Mouse (Mus musculus): ENCODE measurements at regions not wholly inside any gene's neighbourhood (a gene's known extent, or its start where the extent isn't known, plus 50 kb on each side); places are given as distances from the start of the nearest gene placed in this dataset.

DNA sequence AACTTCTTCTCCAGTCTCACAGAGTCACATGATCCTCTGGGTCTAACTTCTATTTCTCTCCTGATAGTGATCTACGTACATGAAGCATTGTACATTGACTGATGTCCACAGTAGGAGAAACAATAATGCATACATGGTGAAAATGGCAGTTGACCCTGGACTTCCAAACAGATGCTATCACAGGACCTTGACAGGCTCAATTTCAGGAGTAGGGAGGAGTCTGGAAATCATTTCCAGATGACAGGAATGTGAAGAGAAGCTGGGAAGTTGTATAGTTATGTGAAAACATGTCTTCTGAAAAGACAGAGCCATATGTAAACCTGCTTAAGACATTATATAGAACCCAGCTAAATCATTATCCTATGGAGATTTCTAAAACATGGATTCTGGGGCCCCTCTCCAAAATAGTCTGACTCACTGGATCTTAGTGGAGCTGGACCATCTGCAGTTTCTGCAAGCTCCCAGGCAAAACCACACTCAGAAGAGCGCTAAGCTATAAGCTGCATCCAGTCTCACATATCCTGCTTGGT is 322.3 kb upstream of the Ldb2 start:
- no peak for ATAC-seq (ENCODE audit: insufficient number of reproducible peaks, low FRiP score)
- no peaks in the 10 kb centered on the region for H3K36me3 ChIP-seq
- no peak overlapping the region for H3K9ac ChIP-seq
- H3K27me3 ChIP-seq (replicated peaks), result no peaks in the 10 kb centered on the region
- H3K27ac ChIP-seq (ENCODE audit: poor library complexity, severe bottlenecking), result no peak overlapping the region
- H3K9me3 ChIP-seq (replicated peaks), result no peaks in the 10 kb centered on the region
- H3K4me2 ChIP-seq, result no peak overlapping the region
- no peak overlapping the region for H3K4me3 ChIP-seq
- no peaks in the 10 kb centered on the region for H3K4me1 ChIP-seq (replicated peaks)
- 59% methylated on average over 2 of the region's 2 CpGs for WGBS

DNA sequence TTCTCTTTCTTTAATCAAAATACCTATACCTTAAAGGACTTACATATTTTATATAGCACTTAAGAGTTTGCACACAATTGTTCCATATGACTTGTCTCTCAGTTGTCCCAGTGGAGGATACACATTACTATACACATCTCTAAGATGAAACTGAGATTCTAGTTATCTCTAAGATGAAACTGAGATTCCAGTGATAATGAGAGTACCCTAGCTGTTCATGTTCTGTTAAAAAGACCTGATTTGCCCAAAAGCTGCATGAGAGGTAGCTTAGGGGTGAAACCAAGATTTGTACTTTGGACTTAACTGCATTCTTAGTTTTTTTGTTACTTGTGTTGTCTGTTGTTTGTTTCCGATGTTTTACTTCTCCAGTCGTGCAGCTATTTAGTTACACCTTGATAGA is 320.3 kb upstream of the Ldb2 start:
- no peak for ATAC-seq (ENCODE audit: insufficient number of reproducible peaks, low FRiP score)
- no peaks in the 10 kb centered on the region for H3K36me3 ChIP-seq
- no peaks in the 10 kb centered on the region for H3K27me3 ChIP-seq (replicated peaks)
- H3K9me3 ChIP-seq (replicated peaks), result no peaks in the 10 kb centered on the region
- H3K9ac ChIP-seq, result no peak overlapping the region
- H3K4me3 ChIP-seq, result no peak overlapping the region
- 89% methylated on average over 2 of the region's 2 CpGs for WGBS
- no peak overlapping the region for H3K27ac ChIP-seq (ENCODE audit: poor library complexity, severe bottlenecking)
- no peak overlapping the region for H3K4me2 ChIP-seq
- no peaks in the 10 kb centered on the region for H3K4me1 ChIP-seq (replicated peaks)

- no peaks in the 10 kb centered on the region for H3K27me3 ChIP-seq (replicated peaks)
- no peak overlapping the region for H3K27ac ChIP-seq (ENCODE audit: poor library complexity, severe bottlenecking)
- 79% methylated on average over 4 of the region's 4 CpGs for WGBS
- no peak overlapping the region for H3K4me3 ChIP-seq
- no peaks in the 10 kb centered on the region for H3K4me1 ChIP-seq (replicated peaks)
- H3K9me3 ChIP-seq (replicated peaks), result no peaks in the 10 kb centered on the region
- ATAC-seq (ENCODE audit: insufficient number of reproducible peaks, low FRiP score), result no peak
- no peak overlapping the region for H3K4me2 ChIP-seq
- H3K9ac ChIP-seq, result no peak overlapping the region
- no peaks in the 10 kb centered on the region for H3K36me3 ChIP-seq
These were observed 311.8 kb upstream of the Ldb2 start for GRCm38 (mm10) chr5:45111246-45111645.

- no peaks in the 10 kb centered on the region for H3K4me1 ChIP-seq (replicated peaks)
- ATAC-seq (ENCODE audit: insufficient number of reproducible peaks, low FRiP score), result no peak
- no peak overlapping the region for H3K4me2 ChIP-seq
- H3K27me3 ChIP-seq (replicated peaks), result no peaks in the 10 kb centered on the region
- WGBS, result 52% methylated on average over 3 of the region's 3 CpGs
- H3K27ac ChIP-seq (ENCODE audit: poor library complexity, severe bottlenecking), result no peak overlapping the region
- H3K36me3 ChIP-seq, result no peaks in the 10 kb centered on the region
- H3K9me3 ChIP-seq (replicated peaks), result no peaks in the 10 kb centered on the region
- H3K4me3 ChIP-seq, result no peak overlapping the region
- H3K9ac ChIP-seq, result no peak overlapping the region
These were observed 311.3 kb upstream of the Ldb2 start for GRCm38 (mm10) chr5:45110797-45111196.

- Histone ChIP-seq H3K9me3 (replicated peaks) (no peaks in the 10 kb centered on the region), H3K4me2 (no peak overlapping the region), H3K4me1 (replicated peaks) (no peaks in the 10 kb centered on the region), H3K36me3 (no peaks in the 10 kb centered on the region), H3K27me3 (replicated peaks) (no peaks in the 10 kb centered on the region), H3K27ac (ENCODE audit: poor library complexity, severe bottlenecking) (no peak overlapping the region), H3K9ac (no peak overlapping the region), H3K4me3 (no peak overlapping the region)
- ATAC-seq (ENCODE audit: insufficient number of reproducible peaks, low FRiP score), result no peak
- WGBS, result 78% methylated on average over 9 of the region's 9 CpGs
These were observed 305.8 kb upstream of the Ldb2 start for GRCm38 (mm10) chr5:45105236-45105816.

GRCm38 (mm10) chr5:45103763-45104428 is 304.4 kb upstream of the Ldb2 start:
- Histone ChIP-seq H3K4me1 (replicated peaks) (no peaks in the 10 kb centered on the region), H3K27me3 (replicated peaks) (no peaks in the 10 kb centered on the region), H3K4me3 (no peak overlapping the region), H3K36me3 (no peaks in the 10 kb centered on the region), H3K27ac (ENCODE audit: poor library complexity, severe bottlenecking) (no peak overlapping the region), H3K9me3 (replicated peaks) (no peaks in the 10 kb centered on the region), H3K9ac (no peak overlapping the region), H3K4me2 (no peak overlapping the region)
- WGBS, result 70% methylated on average over 6 of the region's 6 CpGs
- no peak for ATAC-seq (ENCODE audit: insufficient number of reproducible peaks, low FRiP score)

GRCm38 (mm10) chr5:45102661-45103060 is 303.2 kb upstream of the Ldb2 start:
- H3K4me3 ChIP-seq, result no peak overlapping the region
- no peaks in the 10 kb centered on the region for H3K9me3 ChIP-seq (replicated peaks)
- no peaks in the 10 kb centered on the region for H3K4me1 ChIP-seq (replicated peaks)
- H3K4me2 ChIP-seq, result no peak overlapping the region
- ATAC-seq (ENCODE audit: insufficient number of reproducible peaks, low FRiP score), result no peak
- no peaks in the 10 kb centered on the region for H3K27me3 ChIP-seq (replicated peaks)
- 46% methylated on average over 3 of the region's 3 CpGs for WGBS
- H3K9ac ChIP-seq, result no peak overlapping the region
- no peaks in the 10 kb centered on the region for H3K36me3 ChIP-seq
- H3K27ac ChIP-seq (ENCODE audit: poor library complexity, severe bottlenecking), result no peak overlapping the region

DNA sequence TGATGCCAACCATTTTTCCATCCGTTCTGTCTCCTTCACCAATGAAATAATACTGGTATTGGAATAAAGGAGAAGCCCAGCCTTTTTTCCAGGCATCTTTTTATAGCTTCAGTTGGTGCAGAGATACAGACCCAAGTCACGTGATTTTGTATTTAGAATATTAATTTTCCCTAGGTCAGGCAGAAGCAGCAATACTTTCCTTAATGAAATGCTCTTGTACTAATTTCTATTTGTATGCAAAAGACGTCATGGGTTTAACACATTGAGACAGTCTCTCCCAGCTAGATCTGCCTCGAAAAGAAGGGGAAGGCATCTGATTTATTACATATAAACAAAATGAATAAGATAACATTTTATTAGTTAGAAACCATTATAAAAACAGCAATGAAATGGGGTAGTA is 302.3 kb upstream of the Ldb2 start:
- H3K27ac ChIP-seq (ENCODE audit: poor library complexity, severe bottlenecking), result no peak overlapping the region
- no peaks in the 10 kb centered on the region for H3K4me1 ChIP-seq (replicated peaks)
- H3K36me3 ChIP-seq, result no peaks in the 10 kb centered on the region
- WGBS, result 65% methylated on average over 4 of the region's 4 CpGs
- no peaks in the 10 kb centered on the region for H3K9me3 ChIP-seq (replicated peaks)
- no peak for ATAC-seq (ENCODE audit: insufficient number of reproducible peaks, low FRiP score)
- H3K4me2 ChIP-seq, result no peak overlapping the region
- no peaks in the 10 kb centered on the region for H3K27me3 ChIP-seq (replicated peaks)
- no peak overlapping the region for H3K4me3 ChIP-seq
- H3K9ac ChIP-seq, result no peak overlapping the region

GRCm38 (mm10) chr5:45099082-45099481 is 299.6 kb upstream of the Ldb2 start:
- Histone ChIP-seq H3K36me3 (no peaks in the 10 kb centered on the region), H3K4me1 (replicated peaks) (no peaks in the 10 kb centered on the region), H3K27ac (ENCODE audit: poor library complexity, severe bottlenecking) (no peak overlapping the region), H3K4me3 (no peak overlapping the region), H3K9ac (no peak overlapping the region), H3K9me3 (replicated peaks) (no peaks in the 10 kb centered on the region), H3K4me2 (no peak overlapping the region), H3K27me3 (replicated peaks) (no peaks in the 10 kb centered on the region)
- ATAC-seq (ENCODE audit: insufficient number of reproducible peaks, low FRiP score), result no peak
- 86% methylated on average over 2 of the region's 2 CpGs for WGBS

DNA sequence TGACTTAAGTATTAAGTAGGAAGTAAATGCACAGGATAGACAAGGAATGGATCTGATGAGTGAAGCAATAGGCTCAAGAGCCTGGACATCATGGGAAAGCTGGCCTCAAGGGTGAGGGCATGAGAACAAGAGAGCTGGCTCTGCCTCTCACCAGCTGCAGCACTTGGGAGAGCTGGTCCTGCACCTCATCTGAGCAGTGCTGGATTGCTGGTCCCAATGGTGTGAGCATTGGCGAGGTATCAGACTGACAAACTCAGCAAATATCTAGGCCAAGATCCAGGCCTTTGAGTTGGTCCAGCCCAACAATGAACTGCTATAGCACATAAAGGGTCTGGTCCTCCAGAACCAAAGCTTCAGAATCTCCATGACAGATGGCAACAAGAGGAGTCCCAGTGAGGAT is 298.5 kb upstream of the Ldb2 start:
- no peak overlapping the region for H3K9ac ChIP-seq
- H3K9me3 ChIP-seq (replicated peaks), result no peaks in the 10 kb centered on the region
- H3K4me3 ChIP-seq, result no peak overlapping the region
- 61% methylated on average over 1 of the region's 1 CpGs for WGBS
- no peaks in the 10 kb centered on the region for H3K4me1 ChIP-seq (replicated peaks)
- no peaks in the 10 kb centered on the region for H3K36me3 ChIP-seq
- H3K27me3 ChIP-seq (replicated peaks), result no peaks in the 10 kb centered on the region
- H3K27ac ChIP-seq (ENCODE audit: poor library complexity, severe bottlenecking), result no peak overlapping the region
- no peak for ATAC-seq (ENCODE audit: insufficient number of reproducible peaks, low FRiP score)
- no peak overlapping the region for H3K4me2 ChIP-seq

DNA sequence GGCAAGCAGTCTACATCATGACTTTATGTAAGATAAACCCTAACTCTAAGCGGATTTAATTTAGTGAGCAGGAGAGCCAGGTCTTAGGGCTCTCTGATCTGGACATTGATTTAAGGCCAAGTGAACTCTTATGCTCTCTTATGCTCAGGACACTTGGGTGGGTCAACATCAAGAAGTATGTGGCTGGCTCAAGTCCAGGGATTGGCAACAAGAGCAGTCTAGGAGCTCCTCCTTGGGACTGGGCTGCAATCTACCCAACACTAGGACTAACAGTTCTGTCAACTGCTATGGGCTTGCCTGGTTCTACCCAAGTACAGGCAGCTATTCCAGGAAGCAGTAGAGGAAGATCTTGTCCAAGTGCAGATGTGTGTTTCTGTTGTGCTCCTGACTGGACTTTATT is 285.3 kb upstream of the Ldb2 start:
- no peak for ATAC-seq (ENCODE audit: insufficient number of reproducible peaks, low FRiP score)
- no peak overlapping the region for H3K27ac ChIP-seq (ENCODE audit: poor library complexity, severe bottlenecking)
- 74% methylated on average over 1 of the region's 1 CpGs for WGBS
- no peaks in the 10 kb centered on the region for H3K36me3 ChIP-seq
- H3K9me3 ChIP-seq (replicated peaks), result no peaks in the 10 kb centered on the region
- no peaks in the 10 kb centered on the region for H3K4me1 ChIP-seq (replicated peaks)
- H3K9ac ChIP-seq, result no peak overlapping the region
- H3K4me3 ChIP-seq, result no peak overlapping the region
- H3K4me2 ChIP-seq, result no peak overlapping the region
- H3K27me3 ChIP-seq (replicated peaks), result no peaks in the 10 kb centered on the region

- no peaks in the 10 kb centered on the region for H3K9me3 ChIP-seq (replicated peaks)
- no peak overlapping the region for H3K27ac ChIP-seq (ENCODE audit: poor library complexity, severe bottlenecking)
- no peak for ATAC-seq (ENCODE audit: insufficient number of reproducible peaks, low FRiP score)
- no peaks in the 10 kb centered on the region for H3K36me3 ChIP-seq
- no peak overlapping the region for H3K4me3 ChIP-seq
- H3K4me1 ChIP-seq (replicated peaks), result no peaks in the 10 kb centered on the region
- H3K27me3 ChIP-seq (replicated peaks), result no peaks in the 10 kb centered on the region
- no peak overlapping the region for H3K4me2 ChIP-seq
- no peak overlapping the region for H3K9ac ChIP-seq
These were observed 283.1 kb upstream of the Ldb2 start for GRCm38 (mm10) chr5:45082601-45083000.

Data from heart, embryonic 12.5 days (tissue).